ENCODE assay signal across 8 mouse cellular contexts in genomic region chr5:75075383-75075941, GRCm38 (mm10). TPM values are rescaled to one million over a fixed set of nuclear protein-coding genes. Genes with fewer than 3 reads are reported as not detected.
DNase-seq lines count a peak whose midpoint lies in the region; ATAC-seq and TF ChIP-seq lines count a peak whose summit lies in the region.

Gsx2 (plus strand) TSS chr5:75075601.

- no peak within 1 kb of the TSS for H3K9ac ChIP-seq in liver, embryonic 11.5 days (ENCODE audit: low read depth, low read length)
- no peak within 1 kb of the TSS; the same call in 1 of the 2 replicates for H3K9ac ChIP-seq in embryonic facial prominence, embryonic 14.5 days (ENCODE audit: low read depth, low read length)
- no peak within 1 kb of the TSS for H3K9ac ChIP-seq in intestine, postnatal 0 days (ENCODE audit: low read depth, low read length)

- DNase-seq in liver, embryonic 11.5 days (ENCODE audit: low spot score), result no peak
- no peak for DNase-seq in liver
- no peak for DNase-seq in embryonic facial prominence, embryonic 14.5 days (ENCODE audit: low spot score)
- no peak for DNase-seq in frontal cortex, postnatal 10 days (ENCODE audit: low spot score in 2 of 2)
- DNase-seq in left cerebral cortex, adult 11 months (ENCODE audit: low spot score), result no peak
- DNase-seq in layer of hippocampus, adult 9-10 months (ENCODE audit: low spot score), result no peak

- TF ChIP-seq POLR2A in olfactory bulb, adult 2 months (IDR thresholded peaks at IDR 0.05; ENCODE audit: insufficient read depth, low read depth, low read length), result no peak

- no peak within 1 kb of the TSS for H3K27ac ChIP-seq in liver, embryonic 11.5 days (ENCODE audit: low read depth, low read length)
- no peak within 1 kb of the TSS for H3K27ac ChIP-seq in embryonic facial prominence, embryonic 14.5 days (replicated peaks; ENCODE audit: low read depth, low read length)
- no peak within 1 kb of the TSS for H3K27ac ChIP-seq in intestine, postnatal 0 days (ENCODE audit: low read depth, low read length)
- H3K27ac ChIP-seq in olfactory bulb, adult 2 months (ENCODE audit: insufficient read depth, low read depth, low read length), result no peak within 1 kb of the TSS

- no peaks in the 10 kb centered on the region for H3K36me3 ChIP-seq in liver, embryonic 11.5 days (ENCODE audit: control insufficient read depth, insufficient read depth, low read length)
- no peaks in the 10 kb centered on the region for H3K36me3 ChIP-seq in embryonic facial prominence, embryonic 14.5 days (ENCODE audit: control insufficient read depth, insufficient read depth, low read length)
- H3K36me3 ChIP-seq in intestine, postnatal 0 days (ENCODE audit: control insufficient read depth, insufficient read depth), result no peaks in the 10 kb centered on the region

- peaks cover 100% of the 10 kb centered on the region for H3K27me3 ChIP-seq in liver, embryonic 11.5 days (replicated peaks; ENCODE audit: control insufficient read depth, insufficient read depth, low read length)
- peaks cover 99% of the 10 kb centered on the region for H3K27me3 ChIP-seq in embryonic facial prominence, embryonic 14.5 days (replicated peaks; ENCODE audit: control insufficient read depth, insufficient read depth, low read length)
- peaks cover 99% of the 10 kb centered on the region for H3K27me3 ChIP-seq in intestine, postnatal 0 days (replicated peaks; ENCODE audit: control insufficient read depth, insufficient read depth, low read length)

- H3K4me2 ChIP-seq in liver, embryonic 11.5 days, result peak within 1 kb of the TSS; percentile 24
- peak within 1 kb of the TSS; percentile 47 for H3K4me2 ChIP-seq in embryonic facial prominence, embryonic 14.5 days (ENCODE audit: low read depth, low read length)
- H3K4me2 ChIP-seq in intestine, postnatal 0 days (replicated peaks; ENCODE audit: low read depth), result no peak within 1 kb of the TSS

- 2% methylated on average over 41 of the region's 41 CpGs for WGBS in liver, embryonic 11.5 days
- WGBS in embryonic facial prominence, embryonic 14.5 days, result 2% methylated on average over 20 of the region's 41 CpGs
- under 1% methylated on average over 41 of the region's 41 CpGs for WGBS in intestine, postnatal 0 days
- 1% methylated on average over 41 of the region's 41 CpGs for WGBS in olfactory bulb, adult 2 months

- TF ChIP-seq CTCF in intestine, postnatal 0 days (IDR thresholded peaks at IDR 0.05; ENCODE audit: low read depth), result no peak
- no peak for TF ChIP-seq CTCF in olfactory bulb, adult 2 months (IDR thresholded peaks at IDR 0.05; ENCODE audit: insufficient read depth, low read depth, low read length)

- H3K4me1 ChIP-seq in liver, embryonic 11.5 days (replicated peaks; ENCODE audit: control insufficient read depth, insufficient read depth, low read length), result no peaks in the 10 kb centered on the region
- H3K4me1 ChIP-seq in embryonic facial prominence, embryonic 14.5 days (ENCODE audit: control insufficient read depth, insufficient read depth, low read length), result peaks cover 3% of the 10 kb centered on the region; the same call in 1 of the 2 replicates
- H3K4me1 ChIP-seq in intestine, postnatal 0 days (replicated peaks; ENCODE audit: control insufficient read depth, insufficient read depth, low read length), result no peaks in the 10 kb centered on the region
- H3K4me1 ChIP-seq in olfactory bulb, adult 2 months (ENCODE audit: control insufficient read depth, insufficient read depth, low read length), result peaks cover 15% of the 10 kb centered on the region

- H3K4me3 ChIP-seq in liver, embryonic 11.5 days (ENCODE audit: low read depth, low read length), result no peak within 1 kb of the TSS
- peak within 1 kb of the TSS; percentile 25 for H3K4me3 ChIP-seq in embryonic facial prominence, embryonic 14.5 days (ENCODE audit: low read depth, low read length)
- H3K4me3 ChIP-seq in intestine, postnatal 0 days (ENCODE audit: low read depth, low read length), result peak within 1 kb of the TSS; percentile 14; the same call in 1 of the 2 replicates
- peak within 1 kb of the TSS; percentile 27; the same call in 1 of the 2 replicates for H3K4me3 ChIP-seq in olfactory bulb, adult 2 months (ENCODE audit: insufficient read depth, low read depth, low read length)

- ATAC-seq in liver, embryonic 11.5 days (replicated peaks; ENCODE audit: low FRiP score), result no peak
- ATAC-seq in embryonic facial prominence, embryonic 14.5 days (ENCODE audit: low read depth), result 0 out of 2 replicates have a peak, but pooled peaks have one; percentile 27
- no peak for ATAC-seq in intestine, postnatal 0 days

- H3K9me3 ChIP-seq in liver, embryonic 11.5 days (ENCODE audit: control insufficient read depth, low read length), result no peaks in the 10 kb centered on the region
- H3K9me3 ChIP-seq in embryonic facial prominence, embryonic 14.5 days (ENCODE audit: control insufficient read depth, low read length), result no peaks in the 10 kb centered on the region
- H3K9me3 ChIP-seq in intestine, postnatal 0 days (ENCODE audit: control insufficient read depth), result no peaks in the 10 kb centered on the region

RNA-seq across cellular contexts. Expression of gene Gsx2, which starts in this region (rescaled TPM):
- polyA plus RNA-seq in liver, embryonic 11.5 days (2014; fragmentation: Nextera tagmentation; extraction: Ambion mirVana), result not detected in 2 replicates
- polyA plus RNA-seq in embryonic facial prominence, embryonic 14.5 days (2014; fragmentation: Nextera tagmentation; extraction: Ambion mirVana), result not detected in 2 replicates
- not detected in 2 replicates for polyA plus RNA-seq in intestine, postnatal 0 days (2015; fragmentation: Nextera tagmentation; extraction: Ambion mirVana)
- not detected in 2 replicates for polyA plus RNA-seq in olfactory bulb, adult 2 months (2012; ENCODE audit: insufficient read depth, insufficient read length, low replicate concordance, missing spikeins)

Comparison
In these comparisons a context has a peak if more than half of its experiments do, and no peak if none do; other contexts are left out.
1. Peak in ATAC-seq, H3K4me3 ChIP-seq and H3K4me2 ChIP-seq in embryonic facial prominence, embryonic 14.5 days; RNA of the gene not detected or under 1 TPM.